Mouse (Mus musculus) cerebellum, postnatal 4 days (tissue): ENCODE data around the gene Aqr.

Source experiments
- DNase-seq, 2 experiments: peaks; one replicate each; pipeline ENCODE4 v3.0.0; 2022; ENCODE audit warnings: low spot score in 2 of 2, mixed read lengths in 1 of 2

The Aqr gene

GRCm38 (mm10) chr2:114060071-114060591 is 126.7 kb downstream of the Aqr start:
- no peak for DNase-seq

- DNase-seq = no peak
Observed at GRCm38 (mm10) chr2:114059608-114060007, 127.2 kb downstream of the Aqr start.

GRCm38 (mm10) chr2:114058226-114058796 is 128.5 kb downstream of the Aqr start:
- no peak for DNase-seq

- DNase-seq = peak in 1 of 2 experiments; percentile 48
Observed at GRCm38 (mm10) chr2:114057303-114057853, 129.4 kb downstream of the Aqr start.

- DNase-seq = no peak
Observed at GRCm38 (mm10) chr2:114054129-114054528, 132.7 kb downstream of the Aqr start.

- DNase-seq = peak in 1 of 2 experiments; percentile 37
Observed at GRCm38 (mm10) chr2:114052696-114053598, 133.9 kb downstream of the Aqr start, which contains the start of gene Actc1. Gene Actc1, minus strand, starts transcription at chr2:114053548.

- no peak for DNase-seq
Observed at GRCm38 (mm10) chr2:114051871-114052241, 135.0 kb downstream of the Aqr start.
